Mouse (Mus musculus): Measurements from ENCODE around the gene Castor1.

GRCm38 (mm10) chr11:4261188-4261494 is 43.1 kb downstream of the Castor1 start:
- TF ChIP-seq CTCF (IDR thresholded peaks at IDR 0.05; ENCODE audit: low read depth, low read length), result peak; percentile 62
- TF ChIP-seq TAL1 (conservative IDR thresholded peaks at IDR 0.05; ENCODE audit: low read depth, low read length), result no peak

All from G1E (cell line).